Mouse (Mus musculus): ENCODE data around the gene Slc6a5. TPM values are rescaled to one million over a fixed set of nuclear protein-coding genes. Genes with fewer than 3 reads are reported as not detected.
A peak's percentile ranks its signal among the peaks of the same experiment; 100 is the strongest.

The Slc6a5 gene
- total RNA-seq (2021), result 1 to 10 TPM; 4.5 to 8.8 TPM
- long read RNA-seq, experiment 1, partial matches to known transcripts, result 1 of 1 reads
- long read RNA-seq, experiment 1, other reads (novel, unspliced or antisense), result 0 of 1 reads
- long read RNA-seq, experiment 2, partial matches to known transcripts, result 0 of 1 reads
- long read RNA-seq, experiment 2, other reads (novel, unspliced or antisense), result 1 of 1 reads

GRCm38 (mm10) chr7:49909850-49910249 lies at the start of gene Slc6a5:
Slc6a5 (plus strand) TSS chr7:49910146.
- DNase-seq (ENCODE audit: low spot score in 2 of 2), result no peak

GRCm38 (mm10) chr7:49861196-49861595 lies 48.8 kb upstream of the Slc6a5 start:
- DNase-seq (ENCODE audit: low spot score in 2 of 2), result no peak

DNA sequence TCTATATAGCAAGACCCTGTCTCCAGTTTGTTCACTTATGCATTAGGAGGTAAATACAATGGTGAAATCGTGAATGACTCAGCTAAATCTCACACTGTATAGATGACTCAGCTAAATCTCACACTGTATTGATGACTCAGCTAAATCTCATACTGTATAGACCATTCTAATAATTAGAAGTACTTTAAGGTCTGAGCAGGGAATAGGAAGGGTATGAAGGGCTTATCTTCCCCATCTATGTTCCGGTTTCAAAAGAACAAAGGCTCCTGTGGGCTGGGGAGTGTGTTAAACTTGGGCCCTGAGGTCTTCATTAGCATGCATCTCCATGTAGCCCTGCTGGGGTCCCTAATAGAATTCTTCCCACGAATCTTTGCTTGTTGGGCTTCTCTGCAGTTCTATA lies 46.2 kb upstream of the Slc6a5 start:
- DNase-seq (ENCODE audit: low spot score in 2 of 2), result no peak

DNA sequence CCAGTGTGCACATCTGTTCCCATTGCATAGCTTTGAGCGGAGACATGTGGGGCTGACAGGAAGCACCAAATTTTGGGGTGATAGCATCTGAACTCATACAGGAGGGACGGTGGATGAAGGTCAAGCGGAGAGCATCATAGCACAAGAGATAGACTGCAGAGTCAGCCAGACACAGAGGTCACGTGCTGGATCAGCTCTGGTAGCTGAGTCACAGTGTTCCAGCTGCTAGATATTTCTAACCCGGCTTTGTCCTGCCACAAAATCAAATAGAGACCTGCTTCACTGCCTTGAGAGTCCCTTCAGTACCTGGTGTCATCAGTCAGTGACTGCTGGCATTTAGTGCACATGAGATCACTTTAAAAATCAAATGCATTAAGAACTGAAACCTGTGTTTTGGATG lies 40.3 kb upstream of the Slc6a5 start:
- DNase-seq (ENCODE audit: low spot score in 2 of 2), result peak in 1 of 2 experiments; percentile 13

DNA sequence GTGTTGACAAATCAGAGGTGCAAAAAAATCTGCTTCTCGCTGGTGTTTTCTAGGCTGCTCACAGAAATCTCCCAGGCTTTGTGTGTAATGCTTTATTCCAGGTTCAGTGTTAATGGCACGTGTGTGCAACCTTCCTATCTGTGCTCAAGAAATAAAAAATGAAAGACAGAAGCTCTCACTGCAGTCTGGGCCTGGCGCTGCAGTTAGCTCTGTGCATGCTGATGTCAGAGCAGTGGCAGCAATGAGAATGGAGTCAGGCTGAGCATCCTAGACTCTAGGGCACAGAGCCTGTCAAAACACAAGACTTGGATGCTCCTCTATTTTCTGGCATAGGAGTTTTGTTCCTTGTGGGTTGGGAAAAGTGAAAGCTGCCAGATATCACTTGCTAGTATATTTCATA lies 39.7 kb upstream of the Slc6a5 start:
- DNase-seq (ENCODE audit: low spot score in 2 of 2), result no peak

DNA sequence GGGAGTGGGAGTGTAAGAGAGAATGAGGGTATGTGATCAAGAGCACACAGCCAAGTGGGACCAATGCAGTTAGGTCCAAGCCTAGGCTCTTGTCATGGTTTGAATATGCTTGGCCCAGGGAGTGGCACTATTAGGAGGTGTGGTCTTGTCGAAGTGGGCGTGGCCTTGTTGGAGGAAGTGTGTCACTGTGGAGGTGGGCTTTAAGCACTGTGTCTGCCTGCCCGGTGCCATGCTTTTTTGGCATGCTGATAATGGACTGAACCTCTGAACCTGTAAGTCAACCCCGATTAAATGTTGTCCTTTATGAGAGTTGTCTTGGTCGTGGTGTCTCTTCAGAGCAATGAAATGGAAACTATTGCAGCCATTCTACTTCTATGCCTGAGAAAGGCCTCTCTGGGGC lies 32.6 kb upstream of the Slc6a5 start:
- no peak for DNase-seq (ENCODE audit: low spot score in 2 of 2)

GRCm38 (mm10) chr7:49879051-49879450 lies 30.9 kb upstream of the Slc6a5 start:
- DNase-seq (ENCODE audit: low spot score in 2 of 2), result no peak

GRCm38 (mm10) chr7:49879998-49880707 lies 29.8 kb upstream of the Slc6a5 start:
- DNase-seq (ENCODE audit: low spot score in 2 of 2), result no peak

DNA sequence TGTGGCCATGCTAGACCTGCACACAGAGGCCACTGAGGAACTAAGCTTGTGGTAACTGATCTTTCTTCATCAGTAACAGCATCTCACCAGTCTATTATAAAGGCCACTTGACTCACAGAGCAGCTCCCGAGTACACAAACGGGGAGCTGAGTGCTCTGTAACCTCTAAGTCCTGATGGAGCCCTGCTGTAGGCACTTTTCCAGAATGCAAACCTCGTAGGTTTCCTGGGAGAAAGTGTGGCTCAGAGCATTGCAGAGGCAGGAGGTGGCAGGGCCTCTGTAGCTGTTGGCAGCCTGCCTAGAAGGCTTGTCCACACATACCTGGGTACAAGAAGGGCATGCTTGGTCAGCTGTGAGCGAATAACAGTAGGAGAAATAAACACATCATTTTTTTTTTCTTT lies 27.7 kb upstream of the Slc6a5 start:
- no peak for DNase-seq (ENCODE audit: low spot score in 2 of 2)

GRCm38 (mm10) chr7:49882694-49883389 lies 27.1 kb upstream of the Slc6a5 start:
- no peak for DNase-seq (ENCODE audit: low spot score in 2 of 2)

GRCm38 (mm10) chr7:49887776-49888390 lies 22.1 kb upstream of the Slc6a5 start:
- DNase-seq (ENCODE audit: low spot score in 2 of 2), result peak in 1 of 2 experiments; percentile 21

- DNase-seq (ENCODE audit: low spot score in 2 of 2), result no peak
Measured at GRCm38 (mm10) chr7:49894786-49895185, 15.2 kb upstream of the Slc6a5 start.

DNA sequence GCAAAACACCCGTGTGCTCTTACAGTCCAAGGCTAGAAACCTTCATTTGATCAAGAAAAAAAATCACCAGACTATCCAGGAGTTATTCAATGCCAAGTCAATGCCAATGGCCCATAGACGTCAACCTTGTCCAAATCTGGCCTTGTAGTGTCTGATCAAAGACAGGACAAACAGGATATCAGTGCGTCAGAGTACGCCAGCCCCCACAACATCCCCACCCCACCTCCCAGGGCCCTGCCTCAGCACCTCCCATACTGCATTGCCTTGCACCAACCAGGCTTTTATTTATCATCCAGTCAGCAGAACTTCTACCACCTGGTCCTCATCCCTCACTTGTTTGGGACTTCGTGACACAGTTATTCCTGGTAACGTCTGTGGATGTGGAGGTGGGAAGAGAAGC lies 14.7 kb upstream of the Slc6a5 start:
- DNase-seq (ENCODE audit: low spot score in 2 of 2), result no peak

DNA sequence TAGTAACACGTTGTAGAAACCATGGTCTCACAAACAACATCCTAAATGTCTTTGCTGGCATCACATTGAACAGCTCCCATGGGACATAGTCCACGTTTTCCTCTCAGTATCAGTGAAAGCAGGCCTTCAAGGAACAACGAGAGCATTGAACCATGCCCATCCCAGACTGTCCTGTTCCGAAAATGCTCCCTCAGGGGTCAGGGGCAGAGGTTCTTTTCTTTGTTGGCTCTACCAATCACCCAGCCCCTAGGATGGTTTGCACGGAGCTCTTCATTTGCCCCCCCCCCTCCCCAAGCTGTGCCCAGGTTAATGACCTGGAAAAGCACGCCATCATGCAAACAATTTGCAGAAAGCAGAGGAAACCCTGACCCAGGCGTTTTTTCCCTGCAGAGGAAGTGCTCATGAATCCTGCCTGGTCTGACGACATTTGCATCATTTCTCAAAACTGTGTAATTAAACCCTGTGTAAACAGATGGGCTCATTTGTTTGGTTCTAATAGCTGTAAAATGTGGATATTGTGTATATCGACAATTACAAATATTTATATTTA lies 7.9 kb upstream of the Slc6a5 start:
- no peak for DNase-seq (ENCODE audit: low spot score in 2 of 2)

DNA sequence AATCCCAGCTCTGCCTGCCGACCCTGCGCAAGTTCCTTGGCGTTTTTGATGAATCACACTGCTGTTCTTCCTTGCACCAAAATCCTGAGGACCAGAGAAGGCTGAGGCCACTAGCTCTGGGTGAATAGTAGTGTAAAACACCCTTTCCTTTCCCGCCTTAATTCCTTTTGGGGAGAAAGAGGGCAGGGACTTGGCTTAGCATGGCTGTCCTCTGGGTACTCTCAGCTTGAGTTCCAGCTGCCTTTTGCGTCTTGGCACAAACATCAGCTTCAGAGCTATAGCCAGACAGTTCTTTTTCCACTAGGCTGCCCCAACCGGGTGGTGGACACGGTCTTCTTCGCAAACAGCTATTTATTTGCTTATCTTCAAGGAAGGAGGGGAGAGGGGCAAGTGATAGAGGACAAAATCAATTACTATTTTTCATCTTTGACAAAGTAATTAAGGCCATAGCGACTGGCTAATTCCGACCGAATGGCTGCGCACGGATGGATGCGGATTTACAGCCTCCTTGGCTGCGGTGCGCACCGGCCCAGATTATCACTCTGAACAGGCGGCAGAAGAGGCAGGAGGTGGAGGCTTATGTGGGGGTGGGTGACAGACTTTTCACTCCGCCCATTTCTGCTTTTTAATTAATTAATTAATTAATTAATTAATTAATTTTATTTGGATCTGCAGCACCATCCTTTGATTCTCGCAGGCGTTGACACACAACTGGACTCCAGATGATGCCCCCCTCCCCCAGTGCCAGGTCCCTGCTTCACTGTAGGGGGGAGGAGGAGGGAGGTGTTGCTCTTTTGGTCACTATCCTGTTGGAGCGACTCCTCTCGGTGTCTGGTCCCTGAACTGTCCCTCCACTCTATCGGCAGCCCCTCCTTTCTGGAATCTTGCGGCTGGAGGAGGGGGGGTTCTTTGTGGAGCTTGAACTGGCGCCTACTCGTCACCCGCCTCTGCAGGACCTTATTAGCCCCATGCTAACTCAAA lies 2.5 kb upstream of the Slc6a5 start:
- no peak for DNase-seq (ENCODE audit: low spot score in 2 of 2)

DNA sequence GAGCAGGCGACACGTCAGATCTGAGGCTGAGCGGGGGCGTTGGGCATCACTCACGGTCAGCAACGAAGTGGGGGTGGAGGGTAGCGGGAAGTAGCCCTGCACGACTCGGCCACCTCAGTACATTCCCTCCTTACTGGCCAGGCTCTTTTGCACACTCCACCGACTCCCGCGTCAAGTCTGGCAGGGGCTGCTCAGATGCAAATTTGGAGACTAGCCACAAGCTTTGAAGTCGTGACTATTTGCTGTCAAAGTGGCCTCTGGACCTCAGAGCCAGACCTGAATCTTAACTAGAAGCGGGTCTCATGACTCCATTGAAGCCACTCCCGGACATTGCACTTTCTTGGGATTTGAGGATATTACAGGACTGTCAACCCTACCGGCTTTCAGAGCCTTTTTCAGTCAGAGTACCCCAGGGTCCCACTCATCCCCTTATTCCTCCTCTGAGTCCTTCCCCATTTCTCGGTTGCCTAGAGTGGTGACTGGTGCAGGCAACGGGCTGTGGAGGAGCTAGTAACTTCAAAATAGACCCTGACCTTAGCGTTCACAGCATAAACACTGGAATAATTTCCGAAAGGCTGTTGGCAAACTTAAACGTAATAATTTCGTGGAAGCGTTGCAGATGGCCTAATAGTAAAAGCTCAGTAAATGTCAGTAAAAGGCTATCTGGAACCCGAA lies 1.6 kb upstream of the Slc6a5 start:
- DNase-seq (ENCODE audit: low spot score in 2 of 2), result no peak

- no peak for DNase-seq (ENCODE audit: low spot score in 2 of 2)
Measured at GRCm38 (mm10) chr7:49908990-49909411, 945 bp upstream of the Slc6a5 start.

- DNase-seq (ENCODE audit: low spot score in 2 of 2), result no peak
Measured at GRCm38 (mm10) chr7:49910361-49910760, 415 bp downstream of the Slc6a5 start.

DNA sequence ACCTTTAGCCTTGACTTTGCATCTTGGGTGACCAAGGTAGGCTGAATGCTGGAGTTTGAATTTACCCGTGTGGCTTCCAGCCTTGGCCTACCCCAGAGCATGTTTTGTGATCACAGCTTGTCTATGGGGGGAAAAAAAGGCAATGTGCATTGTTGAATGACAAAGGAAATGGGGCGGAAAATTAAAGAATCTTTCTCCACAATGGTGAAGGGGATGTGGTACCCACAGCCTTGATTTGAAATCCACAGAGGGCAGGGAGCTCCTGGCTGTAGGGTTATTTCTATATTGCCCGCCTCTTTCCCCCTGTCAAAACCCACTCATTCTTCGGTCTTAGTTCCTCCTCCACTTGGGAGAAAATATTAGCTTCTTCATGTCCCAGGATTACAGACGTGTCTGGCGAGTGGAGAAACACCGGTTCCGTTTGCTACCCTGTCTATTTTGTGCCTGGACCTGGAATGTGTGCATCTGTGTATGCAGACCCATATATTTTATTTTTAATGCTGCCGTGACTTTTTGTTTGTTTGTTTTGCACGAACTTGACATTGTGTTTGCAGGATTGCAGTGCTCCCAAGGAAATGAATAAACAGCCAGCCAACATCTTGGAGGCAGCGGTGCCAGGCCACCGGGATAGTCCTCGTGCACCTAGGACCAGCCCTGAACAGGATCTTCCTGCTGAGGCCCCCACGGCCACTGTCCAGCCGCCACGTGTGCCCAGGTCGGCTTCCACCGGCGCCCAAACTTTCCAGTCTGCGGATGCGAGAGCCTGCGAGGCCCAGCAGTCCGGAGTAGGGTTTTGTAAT lies 1.4 kb downstream of the Slc6a5 start:
- DNase-seq (ENCODE audit: low spot score in 2 of 2), result no peak

Measured in adrenal gland, adult 18-20 months (tissue).